Mouse (Mus musculus) stomach, postnatal 0 days (tissue): Measurements from ENCODE around the gene Wwox. TPM values are rescaled to one million over a fixed set of nuclear protein-coding genes. Genes with fewer than 3 reads are reported as not detected.

Experiments used
- ATAC-seq: fragments of 200-750 bp; cut with Nextera tagmentation; 2 replicates; pipeline ENCODE4 v1.8.0; 2017; ENCODE audit not compliant: low FRiP score, low TSS enrichment
- DNase-seq: peaks from one replicate; pipeline ENCODE4 v3.0.0-alpha.2; 2016; ENCODE audit warnings: low spot score
- H3K27ac ChIP-seq: fragments of 300-500 bp; sonication (generic); replicated peaks from 2 replicates; pipeline ENCODE4 v1.5.1; 2014; ENCODE audit warnings: mild to moderate bottlenecking, control low read depth
- H3K27me3 ChIP-seq: fragments of 300-500 bp; sonication (generic); 2 replicates; pipeline ENCODE4 v1.6.1; 2014; ENCODE audit warnings: low read length; ENCODE audit not compliant: control insufficient read depth, insufficient read depth
- H3K36me3 ChIP-seq: fragments of 300-500 bp; sonication (generic); 2 replicates; pipeline ENCODE4 v1.6.1; 2014; ENCODE audit warnings: low read length, mixed read lengths; ENCODE audit not compliant: control insufficient read depth, insufficient read depth
- H3K4me1 ChIP-seq: fragments of 300-500 bp; sonication (generic); replicated peaks from 2 replicates; pipeline ENCODE4 v1.6.1; 2014; ENCODE audit warnings: antibody characterized with exemption; ENCODE audit not compliant: control insufficient read depth, insufficient read depth
- H3K4me2 ChIP-seq: fragments of 300-500 bp; sonication (generic); replicated peaks from 2 replicates; pipeline ENCODE4 v1.6.1; 2014; ENCODE audit warnings: low read depth, mild to moderate bottlenecking, control low read depth, moderate library complexity
- H3K4me3 ChIP-seq: fragments of 300-500 bp; sonication (generic); 2 replicates; pipeline ENCODE4 v1.5.1; 2014; ENCODE audit warnings: low read depth, low read length, control low read depth
- H3K9ac ChIP-seq: fragments of 300-500 bp; sonication (generic); 2 replicates; pipeline ENCODE4 v1.6.1; 2014; ENCODE audit warnings: mild to moderate bottlenecking, low read length, control low read depth, mixed read lengths
- H3K9me3 ChIP-seq: fragments of 300-500 bp; sonication (generic); 2 replicates; pipeline ENCODE4 v1.6.1; 2016; ENCODE audit warnings: low read length; ENCODE audit not compliant: control insufficient read depth
- CTCF ChIP-seq: IDR thresholded peaks from 2 replicates; pipeline ENCODE4 v1.5.1; 2016; ENCODE audit warnings: antibody characterized with exemption, low read depth, mild to moderate bottlenecking, moderate library complexity
- EP300 ChIP-seq: optimal IDR thresholded peaks from 2 replicates; pipeline ENCODE3; 2016; ENCODE audit warnings: antibody characterized with exemption
- WGBS: fragments of 180-500 bp; shearing (Covaris S2); extraction: QIAGEN DNeasy Blood & Tissue Kit; methylation state at CpG from one replicate; pipeline ENCODE4 v1.1.7; 2014; 5-methylcytosine and 5-hydroxymethylcytosine counted together
- polyA plus RNA-seq: library from polyadenylated mRNA; unstranded; fragments of >200 nt; fragmentation: Nextera tagmentation; extraction: Ambion mirVana; gene quantifications from 2 replicates; pipeline ENCODE4 v1.2.1, GENCODE M21; 2015

Wwox gene
- polyA plus RNA-seq, 1 experiment from 2014 or later = 9.2 TPM

DNA sequence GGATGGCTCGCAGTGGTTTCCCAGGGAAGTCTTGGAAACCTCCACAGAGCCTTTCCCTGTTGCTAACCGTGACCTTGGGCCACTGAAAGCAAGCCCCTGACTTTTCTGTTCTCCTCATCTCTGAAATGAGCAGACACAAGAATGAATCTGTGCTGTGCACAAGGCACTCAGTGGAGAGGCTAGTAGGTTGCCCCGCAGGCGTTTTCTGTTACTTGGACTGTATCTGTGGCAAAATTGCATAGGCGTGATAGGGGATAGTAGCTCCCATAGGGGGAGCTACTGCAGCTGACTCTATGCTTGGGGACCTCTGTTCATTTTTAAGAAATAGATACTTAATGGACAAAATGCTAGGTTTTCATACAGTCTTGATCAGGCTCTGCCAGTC is 742 bp downstream of the Wwox start:
- no peak overlapping the region for H3K27ac ChIP-seq
- H3K27me3 ChIP-seq = no peaks in the 10 kb centered on the region
- H3K9ac ChIP-seq = peak overlapping the region; percentile 28; the same call in 1 of the 2 replicates
- H3K36me3 ChIP-seq = no peaks in the 10 kb centered on the region
- H3K4me2 ChIP-seq = peak overlapping the region; percentile 68
- TF ChIP-seq EP300 (no peak), CTCF (peak; percentile 33; the same call in 1 of the 2 replicates)
- H3K4me3 ChIP-seq = peak overlapping the region; percentile 66
- no peaks in the 10 kb centered on the region for H3K9me3 ChIP-seq
- 0 out of 2 replicates have a peak, but pooled peaks cover 3% of the 10 kb centered on the region for H3K4me1 ChIP-seq
- ATAC-seq (no peak), DNase-seq (no peak)
- 20% methylated on average over 5 of the region's 5 CpGs for WGBS

DNA sequence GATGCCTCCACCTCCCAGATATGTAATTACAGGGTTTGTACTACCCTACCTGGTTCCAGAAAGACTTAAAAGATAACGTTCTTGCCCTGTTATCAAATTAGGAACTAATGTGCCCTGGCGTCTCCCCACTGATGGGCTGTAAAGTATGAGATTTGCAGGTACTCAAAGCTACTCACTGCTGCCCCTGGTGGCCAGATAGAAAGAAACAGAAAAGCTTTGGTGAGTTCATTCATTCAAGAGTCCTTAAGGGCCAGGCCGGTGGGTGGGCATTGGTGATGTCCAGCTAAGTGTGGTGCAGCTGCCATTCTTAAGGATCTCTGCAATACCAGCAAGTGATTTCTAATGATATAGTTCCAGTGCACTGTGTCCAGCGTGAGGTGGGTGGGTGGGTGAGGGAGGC is 2.2 kb downstream of the Wwox start:
- Histone ChIP-seq H3K9me3 (no peaks in the 10 kb centered on the region), H3K4me1 (0 out of 2 replicates have a peak, but pooled peaks cover 3% of the 10 kb centered on the region), H3K27ac (no peak overlapping the region), H3K36me3 (0 out of 2 replicates have a peak, but pooled peaks cover 4% of the 10 kb centered on the region), H3K4me2 (no peak overlapping the region), H3K4me3 (no peak overlapping the region), H3K9ac (no peak overlapping the region), H3K27me3 (no peaks in the 10 kb centered on the region)
- no peak for ATAC-seq
- TF ChIP-seq CTCF (peak; percentile 71), EP300 (no peak)
- 80% methylated on average over 4 of the region's 4 CpGs for WGBS
- DNase-seq = peak; percentile 52

DNA sequence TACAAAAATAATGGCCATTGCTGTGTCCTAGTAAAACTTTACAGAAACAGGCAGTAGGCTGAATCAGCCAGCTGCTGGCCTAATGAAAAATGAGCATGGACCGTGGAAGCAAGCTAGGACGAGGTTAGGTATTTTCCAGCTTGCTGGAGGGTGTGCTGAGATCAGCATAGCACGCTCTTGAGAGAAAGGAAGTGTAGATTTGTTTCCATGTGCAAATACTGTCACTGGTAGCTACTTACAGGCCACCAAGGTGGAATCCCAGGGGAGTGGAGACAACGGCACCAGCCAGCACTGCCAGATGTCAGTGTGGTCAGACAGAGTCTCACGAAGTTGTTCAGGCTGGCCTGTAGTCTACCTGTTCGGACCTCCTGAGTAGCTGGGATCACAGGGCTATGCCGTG is 7.4 kb downstream of the Wwox start:
- peaks cover 4% of the 10 kb centered on the region; the same call in 1 of the 2 replicates for H3K36me3 ChIP-seq
- no peak overlapping the region for H3K27ac ChIP-seq
- H3K9me3 ChIP-seq = no peaks in the 10 kb centered on the region
- no peak for TF ChIP-seq EP300
- no peak for TF ChIP-seq CTCF
- 72% methylated on average over 7 of the region's 7 CpGs for WGBS
- no peak overlapping the region for H3K4me3 ChIP-seq
- DNase-seq (no peak), ATAC-seq (no peak)
- H3K4me1 ChIP-seq = no peaks in the 10 kb centered on the region
- H3K4me2 ChIP-seq = no peak overlapping the region
- H3K9ac ChIP-seq = no peak overlapping the region
- H3K27me3 ChIP-seq = no peaks in the 10 kb centered on the region

DNA sequence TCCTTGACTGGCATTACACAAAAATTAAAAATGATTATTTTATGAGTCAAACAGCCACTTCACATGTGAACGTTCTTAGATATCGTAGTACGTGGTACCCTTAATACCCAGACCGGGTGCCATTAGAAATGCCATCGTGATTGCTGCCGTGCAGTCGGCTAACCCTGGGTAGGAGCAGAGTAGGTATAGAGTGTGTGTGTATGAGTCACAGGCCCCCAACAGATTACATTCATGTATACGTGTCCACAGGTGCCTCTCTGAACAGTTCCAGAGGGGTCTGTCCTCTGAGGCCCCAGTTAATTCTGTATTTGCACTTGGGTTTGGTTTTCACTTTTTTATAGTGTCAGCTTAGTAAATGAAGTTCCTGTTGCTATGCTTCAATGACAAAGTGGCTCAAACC is 12.8 kb downstream of the Wwox start:
- Histone ChIP-seq H3K4me2 (no peak overlapping the region), H3K4me3 (no peak overlapping the region), H3K9me3 (no peaks in the 10 kb centered on the region), H3K9ac (no peak overlapping the region), H3K27me3 (no peaks in the 10 kb centered on the region), H3K4me1 (no peaks in the 10 kb centered on the region), H3K36me3 (no peaks in the 10 kb centered on the region; the same call in 1 of the 2 replicates), H3K27ac (no peak overlapping the region)
- WGBS = 85% methylated on average over 8 of the region's 8 CpGs
- ATAC-seq = peak; percentile 31; the same call in 1 of the 2 replicates
- TF ChIP-seq CTCF = no peak
- no peak for TF ChIP-seq EP300
- DNase-seq = peak; percentile 9

DNA sequence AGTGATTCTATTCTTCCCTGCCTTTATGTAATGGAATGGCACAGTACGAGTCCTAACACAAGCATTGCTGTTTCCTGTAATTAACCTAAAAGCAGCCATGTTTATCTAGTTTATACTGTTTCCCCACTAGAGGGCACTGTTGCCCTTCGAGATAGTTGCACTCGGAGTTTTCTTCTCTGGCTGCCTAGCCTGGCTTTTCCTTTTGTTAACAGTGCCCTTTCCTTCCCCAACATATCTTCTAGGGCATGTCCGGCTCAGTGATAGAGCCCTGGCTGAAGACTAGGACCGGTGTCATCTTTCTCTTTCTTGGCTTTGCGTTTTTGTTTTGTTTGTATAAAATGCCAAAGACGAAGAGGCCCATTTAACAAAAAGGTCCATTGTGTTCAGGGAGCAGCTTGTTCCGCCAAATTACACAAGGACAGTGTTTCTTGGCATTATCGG is 13.3 kb downstream of the Wwox start:
- Histone ChIP-seq H3K4me2 (no peak overlapping the region), H3K9ac (no peak overlapping the region; the same call in 1 of the 2 replicates), H3K4me3 (no peak overlapping the region), H3K4me1 (no peaks in the 10 kb centered on the region), H3K9me3 (no peaks in the 10 kb centered on the region), H3K27ac (no peak overlapping the region), H3K36me3 (no peaks in the 10 kb centered on the region; the same call in 1 of the 2 replicates), H3K27me3 (no peaks in the 10 kb centered on the region)
- peak; percentile 93 for TF ChIP-seq CTCF
- TF ChIP-seq EP300 = no peak
- WGBS = 11% methylated on average over 9 of the region's 9 CpGs
- peak; percentile 61 for DNase-seq
- peak; percentile 63 for ATAC-seq

DNA sequence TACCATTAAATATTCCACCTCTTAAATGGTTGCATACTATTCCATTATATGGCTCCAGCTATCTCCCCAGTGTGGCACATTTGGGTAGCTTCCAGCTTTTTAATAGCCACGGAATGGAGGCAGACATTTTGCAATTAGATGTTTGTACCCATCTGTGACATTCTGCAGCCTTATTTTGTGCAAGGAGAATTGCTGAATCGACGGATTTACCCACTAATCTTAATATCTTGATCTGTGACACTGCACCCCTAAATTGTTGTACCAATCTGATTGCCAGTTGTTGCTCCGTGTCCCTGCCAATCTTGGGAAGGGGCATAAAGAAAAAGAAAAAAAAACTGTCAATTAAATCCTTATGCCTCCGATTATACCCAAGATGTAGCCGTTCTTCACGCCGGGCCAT is 15.8 kb downstream of the Wwox start:
- no peak overlapping the region for H3K27ac ChIP-seq
- H3K4me2 ChIP-seq = no peak overlapping the region
- no peak overlapping the region for H3K4me3 ChIP-seq
- TF ChIP-seq EP300 (no peak), CTCF (no peak)
- DNase-seq (no peak), ATAC-seq (no peak)
- WGBS = 91% methylated on average over 8 of the region's 8 CpGs
- no peaks in the 10 kb centered on the region for H3K36me3 ChIP-seq
- H3K27me3 ChIP-seq = no peaks in the 10 kb centered on the region
- no peaks in the 10 kb centered on the region for H3K9me3 ChIP-seq
- H3K9ac ChIP-seq = no peak overlapping the region
- H3K4me1 ChIP-seq = no peaks in the 10 kb centered on the region
